Mouse (Mus musculus): ENCODE measurements at regions not wholly inside any gene's neighbourhood (a gene's known extent, or its start where the extent isn't known, plus 50 kb on each side); places are given as distances from the start of the nearest gene placed in this dataset.
"Not testable (repeated sequence)": the region's sequence is repeated elsewhere in the genome, so short reads cannot be mapped to it uniquely, and the experiment has no call there.

- not testable (repeated sequence) for TF ChIP-seq POLR2A, CTCF (IDR thresholded peaks at IDR 0.05; ENCODE audit: extremely low read depth, insufficient read depth, low read length)
Measured at GRCm38 (mm10) chr1:23316288-23316687, 81.3 kb downstream of the Ogfrl1 start.
